Mouse (Mus musculus): Measurements from ENCODE around the gene Kntc1.

DNA sequence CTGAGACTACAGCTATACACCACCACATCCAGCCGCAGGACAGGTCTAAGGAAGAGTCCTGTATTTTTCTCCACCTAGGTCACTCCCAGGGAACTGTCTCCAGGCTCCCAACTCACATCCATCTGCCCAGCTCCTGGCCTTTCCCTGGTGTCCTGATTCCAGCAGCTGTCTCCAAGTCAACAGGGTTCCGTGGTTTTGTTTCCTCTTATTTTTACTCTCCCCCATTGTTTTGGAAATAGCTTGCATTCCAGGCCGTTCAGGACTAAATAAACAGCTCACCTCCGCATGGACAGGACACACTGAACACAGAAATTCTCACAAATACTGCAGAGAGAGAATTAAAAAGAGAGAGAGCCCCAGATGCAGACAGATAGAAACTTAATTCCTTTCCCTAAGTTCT lies 87.9 kb downstream of the Kntc1 start:
- TF ChIP-seq POLR2A (IDR thresholded peaks at IDR 0.05; ENCODE audit: borderline replicate concordance, insufficient read depth, low read length) = no peak
- no peak for TF ChIP-seq CTCF (IDR thresholded peaks at IDR 0.05; ENCODE audit: borderline replicate concordance, insufficient read depth, low read depth, low read length)

Data from cerebellum, adult 2 months (tissue).